Mouse (Mus musculus) midbrain, embryonic 11.5 days (tissue): ENCODE measurements at regions not wholly inside any gene's neighbourhood (a gene's known extent, or its start where the extent isn't known, plus 50 kb on each side); places are given as distances from the start of the nearest gene placed in this dataset.

Experiments
- ATAC-seq: fragments of 200-750 bp; cut with Nextera tagmentation; 2 replicates; pipeline ENCODE4 v1.8.0; 2017; ENCODE audit warnings: moderate TSS enrichment, moderate library complexity; ENCODE audit not compliant: low FRiP score
- DNase-seq: peaks from one replicate; pipeline ENCODE4 v3.0.0; 2015; ENCODE audit warnings: low spot score; ENCODE audit errors: missing footprints
- H3K27ac ChIP-seq: fragments of 300-500 bp; sonication (generic); 2 replicates; pipeline ENCODE4 v1.5.1; 2014; ENCODE audit warnings: low read depth, low read length
- H3K27me3 ChIP-seq: fragments of 300-500 bp; sonication (generic); 2 replicates; pipeline ENCODE4 v1.6.1; 2014; ENCODE audit warnings: mild to moderate bottlenecking, low read length, moderate library complexity, mixed read lengths; ENCODE audit not compliant: control insufficient read depth, insufficient read depth
- H3K36me3 ChIP-seq: fragments of 300-500 bp; sonication (generic); 2 replicates; pipeline ENCODE4 v1.6.1; 2014; ENCODE audit warnings: mild to moderate bottlenecking, low read length, moderate library complexity, mixed read lengths; ENCODE audit not compliant: control insufficient read depth, insufficient read depth
- H3K4me1 ChIP-seq: fragments of 300-500 bp; sonication (generic); 2 replicates; pipeline ENCODE4 v1.6.1; 2014; ENCODE audit warnings: low read length; ENCODE audit not compliant: control insufficient read depth, insufficient read depth
- H3K4me2 ChIP-seq: fragments of 300-500 bp; sonication (generic); 2 replicates; pipeline ENCODE4 v1.6.1; 2014; ENCODE audit warnings: mild to moderate bottlenecking, moderate library complexity
- H3K4me3 ChIP-seq: fragments of 300-500 bp; sonication (generic); 2 replicates; pipeline ENCODE4 v1.5.1; 2014; ENCODE audit warnings: low read depth, low read length
- H3K9ac ChIP-seq: fragments of 300-500 bp; sonication (generic); 2 replicates; pipeline ENCODE4 v1.6.1; 2014; ENCODE audit warnings: low read length
- H3K9me3 ChIP-seq: fragments of 300-500 bp; sonication (generic); 2 replicates; pipeline ENCODE4 v1.6.1; 2016; ENCODE audit warnings: low read length; ENCODE audit not compliant: control insufficient read depth
- WGBS: fragments of 180-500 bp; shearing (Covaris S2); extraction: QIAGEN DNeasy Blood & Tissue Kit; methylation state at CpG from one replicate; pipeline ENCODE4 v1.1.7; 2014; 5-methylcytosine and 5-hydroxymethylcytosine counted together

DNA sequence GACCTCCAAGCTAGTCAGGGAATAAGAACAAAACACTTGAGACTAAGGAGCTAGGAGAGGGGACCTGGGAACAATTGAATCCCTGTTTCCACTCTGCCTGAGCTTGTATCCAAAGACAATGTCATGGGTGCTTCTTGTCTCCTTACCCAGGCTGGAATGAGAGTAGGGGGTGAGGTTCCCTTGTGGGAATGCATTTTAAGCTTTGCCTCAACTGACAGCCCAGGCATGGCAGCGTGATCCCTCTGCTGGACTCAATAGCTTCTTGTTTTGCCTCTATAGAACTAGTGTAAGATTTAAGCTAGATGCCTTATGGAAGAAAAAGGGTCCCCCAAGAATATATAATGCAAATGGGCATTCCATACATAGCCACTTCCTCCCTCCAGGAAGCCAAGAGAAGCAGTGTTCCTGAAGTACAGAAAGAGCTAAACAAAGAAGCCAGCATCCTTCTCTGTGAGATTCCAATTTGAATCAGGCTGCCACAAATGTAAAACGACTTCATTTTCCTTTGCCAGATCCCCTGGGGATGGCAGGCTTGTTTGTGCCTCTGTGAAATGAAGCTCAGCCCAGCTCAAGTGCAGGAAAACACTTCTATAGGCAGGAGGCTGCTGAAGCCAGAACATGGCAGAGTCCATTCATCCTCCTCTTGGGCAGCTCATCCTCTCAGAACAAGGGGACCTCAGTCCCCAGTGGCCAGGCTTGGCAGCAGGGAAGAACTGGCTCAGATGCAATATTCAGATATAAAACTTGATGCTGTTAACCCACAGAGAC, 339.3 kb upstream of the Trib2 start:
- no peaks in the 10 kb centered on the region for H3K9me3 ChIP-seq
- H3K27ac ChIP-seq = no peak overlapping the region
- DNase-seq (no peak), ATAC-seq (no peak)
- no peaks in the 10 kb centered on the region for H3K36me3 ChIP-seq
- H3K27me3 ChIP-seq = no peaks in the 10 kb centered on the region
- WGBS = 8% methylated on average over 2 of the region's 2 CpGs
- no peak overlapping the region for H3K4me3 ChIP-seq
- H3K4me1 ChIP-seq = peaks cover 4% of the 10 kb centered on the region; the same call in 1 of the 2 replicates
- H3K9ac ChIP-seq = no peak overlapping the region
- H3K4me2 ChIP-seq = no peak overlapping the region

GRCm38 (mm10) chr12:16154256-16154655, 337.5 kb upstream of the Trib2 start:
- WGBS = 96% methylated on average over 1 of the region's 1 CpGs
- Histone ChIP-seq H3K27ac (no peak overlapping the region), H3K4me3 (no peak overlapping the region), H3K4me1 (peaks cover 4% of the 10 kb centered on the region; the same call in 1 of the 2 replicates), H3K9ac (no peak overlapping the region), H3K27me3 (no peaks in the 10 kb centered on the region), H3K9me3 (no peaks in the 10 kb centered on the region), H3K36me3 (no peaks in the 10 kb centered on the region), H3K4me2 (no peak overlapping the region)
- ATAC-seq (no peak), DNase-seq (no peak)

- Histone ChIP-seq H3K9me3 (no peaks in the 10 kb centered on the region), H3K27ac (no peak overlapping the region), H3K4me2 (no peak overlapping the region), H3K4me3 (no peak overlapping the region), H3K9ac (no peak overlapping the region), H3K4me1 (peaks cover 4% of the 10 kb centered on the region; the same call in 1 of the 2 replicates), H3K27me3 (no peaks in the 10 kb centered on the region), H3K36me3 (no peaks in the 10 kb centered on the region)
- no peak for DNase-seq
- 89% methylated on average over 11 of the region's 11 CpGs for WGBS
- ATAC-seq = no peak
Measured at GRCm38 (mm10) chr12:16152108-16152507, 335.4 kb upstream of the Trib2 start.

GRCm38 (mm10) chr12:16151170-16151702, 334.5 kb upstream of the Trib2 start:
- no peak for DNase-seq
- no peaks in the 10 kb centered on the region for H3K27me3 ChIP-seq
- no peak overlapping the region for H3K4me3 ChIP-seq
- no peak overlapping the region for H3K9ac ChIP-seq
- H3K36me3 ChIP-seq = no peaks in the 10 kb centered on the region
- WGBS = 78% methylated on average over 5 of the region's 5 CpGs
- ATAC-seq = no peak
- no peak overlapping the region for H3K4me2 ChIP-seq
- no peaks in the 10 kb centered on the region for H3K9me3 ChIP-seq
- H3K4me1 ChIP-seq = peaks cover 2% of the 10 kb centered on the region; the same call in 1 of the 2 replicates
- no peak overlapping the region for H3K27ac ChIP-seq

GRCm38 (mm10) chr12:16146919-16147318, 330.2 kb upstream of the Trib2 start:
- WGBS = 78% methylated on average over 2 of the region's 2 CpGs
- no peaks in the 10 kb centered on the region for H3K9me3 ChIP-seq
- no peaks in the 10 kb centered on the region for H3K36me3 ChIP-seq
- no peak overlapping the region for H3K4me3 ChIP-seq
- no peaks in the 10 kb centered on the region for H3K27me3 ChIP-seq
- H3K4me1 ChIP-seq = no peaks in the 10 kb centered on the region
- no peak for ATAC-seq
- H3K9ac ChIP-seq = no peak overlapping the region
- no peak for DNase-seq
- no peak overlapping the region for H3K4me2 ChIP-seq
- no peak overlapping the region for H3K27ac ChIP-seq

GRCm38 (mm10) chr12:16145621-16146020, 328.9 kb upstream of the Trib2 start:
- Histone ChIP-seq H3K4me2 (no peak overlapping the region), H3K9ac (no peak overlapping the region), H3K36me3 (no peaks in the 10 kb centered on the region), H3K27me3 (no peaks in the 10 kb centered on the region), H3K4me3 (no peak overlapping the region), H3K4me1 (no peaks in the 10 kb centered on the region), H3K27ac (no peak overlapping the region), H3K9me3 (no peaks in the 10 kb centered on the region)
- DNase-seq (no peak), ATAC-seq (no peak)
- 84% methylated on average over 7 of the region's 7 CpGs for WGBS

GRCm38 (mm10) chr12:16141193-16141592, 324.5 kb upstream of the Trib2 start:
- Histone ChIP-seq H3K9ac (no peak overlapping the region), H3K9me3 (no peaks in the 10 kb centered on the region), H3K4me2 (no peak overlapping the region), H3K27ac (no peak overlapping the region), H3K27me3 (no peaks in the 10 kb centered on the region), H3K36me3 (no peaks in the 10 kb centered on the region), H3K4me3 (no peak overlapping the region), H3K4me1 (no peaks in the 10 kb centered on the region)
- WGBS = 80% methylated on average over 4 of the region's 4 CpGs
- no peak for ATAC-seq
- no peak for DNase-seq

DNA sequence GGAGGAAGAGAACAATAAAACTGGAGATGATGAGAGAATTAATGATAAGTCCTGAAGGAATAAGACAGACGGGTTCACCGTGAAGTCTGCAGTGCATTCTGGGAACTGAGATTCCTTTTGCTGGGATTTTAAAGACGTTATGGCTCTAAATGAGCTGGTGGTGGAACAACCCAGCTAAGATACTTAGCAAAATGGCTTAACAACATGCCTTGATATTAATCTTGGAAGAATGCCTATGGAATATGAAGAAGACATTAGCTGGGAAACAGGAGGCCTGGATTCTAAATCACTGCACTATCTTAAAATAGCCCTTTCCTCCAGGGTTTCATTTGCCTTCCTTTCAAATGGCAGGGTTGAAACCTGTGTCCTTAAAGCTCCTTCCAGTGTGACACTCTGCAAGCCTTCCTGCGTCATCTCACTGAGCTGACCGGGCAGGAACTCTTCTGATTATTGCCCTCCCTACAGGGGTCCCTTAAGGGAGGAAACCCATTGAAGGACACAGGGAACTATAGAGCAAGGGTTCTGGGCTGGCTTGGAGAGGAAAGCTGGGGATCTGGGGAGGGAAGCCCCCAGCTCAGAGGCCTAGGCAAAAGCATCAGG, 323.9 kb upstream of the Trib2 start:
- Histone ChIP-seq H3K4me1 (peaks cover 2% of the 10 kb centered on the region; the same call in 1 of the 2 replicates), H3K9ac (no peak overlapping the region), H3K27ac (no peak overlapping the region), H3K4me3 (no peak overlapping the region), H3K27me3 (no peaks in the 10 kb centered on the region), H3K36me3 (no peaks in the 10 kb centered on the region), H3K4me2 (no peak overlapping the region), H3K9me3 (no peaks in the 10 kb centered on the region)
- 63% methylated on average over 5 of the region's 5 CpGs for WGBS
- ATAC-seq (no peak), DNase-seq (no peak)

- H3K4me1 ChIP-seq = peaks cover 2% of the 10 kb centered on the region; the same call in 1 of the 2 replicates
- no peaks in the 10 kb centered on the region for H3K27me3 ChIP-seq
- H3K36me3 ChIP-seq = no peaks in the 10 kb centered on the region
- ATAC-seq (no peak), DNase-seq (no peak)
- no peak overlapping the region for H3K4me2 ChIP-seq
- H3K9ac ChIP-seq = no peak overlapping the region
- no peak overlapping the region for H3K27ac ChIP-seq
- WGBS = 78% methylated on average over 4 of the region's 4 CpGs
- H3K4me3 ChIP-seq = no peak overlapping the region
- no peaks in the 10 kb centered on the region for H3K9me3 ChIP-seq
Measured at GRCm38 (mm10) chr12:16139152-16139551, 322.4 kb upstream of the Trib2 start.
